Mouse (Mus musculus) forebrain, embryonic 14.5 days (tissue): ENCODE results near the gene Strn4. TPM values are rescaled to one million over a fixed set of nuclear protein-coding genes. Genes with fewer than 3 reads are reported as not detected.
A peak's percentile ranks its signal among the peaks of the same experiment; 100 is the strongest.

Experiments used
- ATAC-seq: fragments of 200-750 bp; cut with Nextera tagmentation; 2 replicates; pipeline ENCODE4 v1.8.0; 2017; ENCODE audit warnings: mild to moderate bottlenecking, moderate library complexity
- DNase-seq: peaks from one replicate; pipeline ENCODE4 v3.0.0-alpha.2; 2015; ENCODE audit warnings: low spot score
- H3K27ac ChIP-seq: fragments of 300-500 bp; sonication (generic); 2 replicates; pipeline ENCODE4 v1.5.1; 2014; ENCODE audit warnings: low read depth, mild to moderate bottlenecking, control low read depth, low read length, moderate library complexity
- H3K27me3 ChIP-seq: fragments of 300-500 bp; sonication (generic); replicated peaks from 2 replicates; pipeline ENCODE4 v1.6.1; 2014; ENCODE audit warnings: low read length, control low read depth, mixed read lengths; ENCODE audit not compliant: control insufficient read depth, insufficient read depth
- H3K36me3 ChIP-seq: fragments of 300-500 bp; sonication (generic); 2 replicates; pipeline ENCODE4 v1.6.1; 2014; ENCODE audit warnings: low read length, control low read depth; ENCODE audit not compliant: control insufficient read depth, insufficient read depth
- H3K4me1 ChIP-seq: fragments of 300-500 bp; sonication (generic); 2 replicates; pipeline ENCODE4 v1.6.1; 2014; ENCODE audit warnings: antibody characterized with exemption, low read length, control low read depth; ENCODE audit not compliant: control insufficient read depth, insufficient read depth
- H3K4me2 ChIP-seq: fragments of 300-500 bp; sonication (generic); 2 replicates; pipeline ENCODE4 v1.6.1; 2014; ENCODE audit warnings: mild to moderate bottlenecking, control low read depth, low read length
- H3K4me3 ChIP-seq: fragments of 300-500 bp; sonication (generic); 2 replicates; pipeline ENCODE4 v1.5.1; 2014; ENCODE audit warnings: low read depth, low read length, control low read depth
- H3K9ac ChIP-seq: fragments of 300-500 bp; sonication (generic); 2 replicates; pipeline ENCODE4 v1.6.1; 2014; ENCODE audit warnings: mild to moderate bottlenecking, low read length, control low read depth, moderate library complexity
- H3K9me3 ChIP-seq: fragments of 300-500 bp; sonication (generic); replicated peaks from 2 replicates; pipeline ENCODE4 v1.6.1; 2016; ENCODE audit warnings: low read length, control low read depth, mixed read lengths; ENCODE audit not compliant: control insufficient read depth
- WGBS: fragments of 180-500 bp; shearing (Covaris S2); extraction: QIAGEN DNeasy Blood & Tissue Kit; methylation state at CpG from one replicate; pipeline ENCODE4 v1.1.7; 2014; 5-methylcytosine and 5-hydroxymethylcytosine counted together
- polyA plus RNA-seq: library from polyadenylated mRNA; unstranded; fragments of >200 nt; fragmentation: Nextera tagmentation; extraction: Ambion mirVana; gene quantifications from 2 replicates; pipeline ENCODE4 v1.2.1, GENCODE M21; 2014

The Strn4 gene
- polyA plus RNA-seq, 1 experiment from 2014 or later: 175 TPM

GRCm38 (mm10) chr7:16807936-16808335 is 7.8 kb upstream of the Strn4 start:
- ATAC-seq: no peak
- no peak overlapping the region for H3K4me2 ChIP-seq
- H3K27ac ChIP-seq: no peak overlapping the region
- peaks cover 19% of the 10 kb centered on the region for H3K27me3 ChIP-seq
- DNase-seq: no peak
- H3K9me3 ChIP-seq: no peaks in the 10 kb centered on the region
- peaks cover 29% of the 10 kb centered on the region for H3K36me3 ChIP-seq
- no peak overlapping the region for H3K4me3 ChIP-seq
- whole genome bisulfite sequencing: 88% methylated on average over 9 of the region's 9 CpGs
- no peaks in the 10 kb centered on the region for H3K4me1 ChIP-seq
- H3K9ac ChIP-seq: no peak overlapping the region

- H3K36me3 ChIP-seq: peaks cover 29% of the 10 kb centered on the region
- no peak for DNase-seq
Measured at GRCm38 (mm10) chr7:16808647-16809046, 7.0 kb upstream of the Strn4 start.

GRCm38 (mm10) chr7:16809739-16810138 is 6.0 kb upstream of the Strn4 start:
- ATAC-seq: peak; percentile 24
- no peak overlapping the region for H3K4me3 ChIP-seq
- DNase-seq: peak; percentile 81
- peaks cover 29% of the 10 kb centered on the region for H3K36me3 ChIP-seq
- peaks cover 19% of the 10 kb centered on the region for H3K27me3 ChIP-seq
- peak overlapping the region; percentile 11; the same call in 1 of the 2 replicates for H3K27ac ChIP-seq
- H3K4me2 ChIP-seq: peak overlapping the region; percentile 75; the same call in 1 of the 2 replicates
- H3K9ac ChIP-seq: no peak overlapping the region
- H3K4me1 ChIP-seq: peaks cover 2% of the 10 kb centered on the region
- 27% methylated on average over 10 of the region's 10 CpGs for WGBS
- H3K9me3 ChIP-seq: no peaks in the 10 kb centered on the region

More at GRCm38 (mm10) chr7:16808647-16809046, 7.0 kb upstream of the Strn4 start:
- H3K27me3 ChIP-seq: peaks cover 19% of the 10 kb centered on the region
- no peak overlapping the region for H3K9ac ChIP-seq
- 92% methylated on average over 9 of the region's 9 CpGs for WGBS
- ATAC-seq: no peak
- H3K4me1 ChIP-seq: no peaks in the 10 kb centered on the region
- no peak overlapping the region for H3K4me3 ChIP-seq
- H3K27ac ChIP-seq: no peak overlapping the region
- H3K4me2 ChIP-seq: no peak overlapping the region
- no peaks in the 10 kb centered on the region for H3K9me3 ChIP-seq

- peaks cover 29% of the 10 kb centered on the region for H3K36me3 ChIP-seq
- H3K27me3 ChIP-seq: peaks cover 19% of the 10 kb centered on the region
- peaks cover 9% of the 10 kb centered on the region for H3K4me1 ChIP-seq
- WGBS: 53% methylated on average over 28 of the region's 28 CpGs
- peak overlapping the region; percentile 63 for H3K9ac ChIP-seq
- H3K4me3 ChIP-seq: peak overlapping the region; percentile 43
- H3K9me3 ChIP-seq: no peaks in the 10 kb centered on the region
- ATAC-seq (0 out of 2 replicates have a peak, but pooled peaks have one; percentile 0), DNase-seq (no peak)
- peak overlapping the region; percentile 75 for H3K4me2 ChIP-seq
- peak overlapping the region; percentile 77 for H3K27ac ChIP-seq
Measured at GRCm38 (mm10) chr7:16810399-16810919, 5.2 kb upstream of the Strn4 start.

GRCm38 (mm10) chr7:16810920-16811648 is 4.6 kb upstream of the Strn4 start:
- peaks cover 19% of the 10 kb centered on the region for H3K27me3 ChIP-seq
- ATAC-seq (peak; percentile 33), DNase-seq (peak; percentile 58)
- WGBS: 9% methylated on average over 90 of the region's 90 CpGs
- peak overlapping the region; percentile 75 for H3K4me2 ChIP-seq
- H3K4me3 ChIP-seq: peak overlapping the region; percentile 43
- H3K4me1 ChIP-seq: peaks cover 13% of the 10 kb centered on the region
- H3K27ac ChIP-seq: peak overlapping the region; percentile 77
- H3K9ac ChIP-seq: peak overlapping the region; percentile 63
- peaks cover 29% of the 10 kb centered on the region for H3K36me3 ChIP-seq
- no peaks in the 10 kb centered on the region for H3K9me3 ChIP-seq

GRCm38 (mm10) chr7:16811649-16812070 is 4.0 kb upstream of the Strn4 start:
- Histone ChIP-seq H3K9me3 (no peaks in the 10 kb centered on the region), H3K4me1 (peaks cover 13% of the 10 kb centered on the region), H3K4me2 (peak overlapping the region; percentile 75), H3K4me3 (peak overlapping the region; percentile 43), H3K27ac (peak overlapping the region; percentile 77), H3K36me3 (peaks cover 25% of the 10 kb centered on the region), H3K27me3 (peaks cover 19% of the 10 kb centered on the region), H3K9ac (peak overlapping the region; percentile 63)
- DNase-seq (no peak), ATAC-seq (no peak)
- WGBS: 12% methylated on average over 17 of the region's 17 CpGs

- no peak for DNase-seq
- Histone ChIP-seq H3K27me3 (peaks cover 19% of the 10 kb centered on the region), H3K4me2 (no peak overlapping the region), H3K9ac (no peak overlapping the region), H3K4me1 (peaks cover 17% of the 10 kb centered on the region), H3K9me3 (no peaks in the 10 kb centered on the region), H3K36me3 (peaks cover 18% of the 10 kb centered on the region), H3K4me3 (no peak overlapping the region), H3K27ac (no peak overlapping the region)
- no peak for ATAC-seq
- 73% methylated on average over 2 of the region's 2 CpGs for WGBS
Measured at GRCm38 (mm10) chr7:16812505-16812904, 3.2 kb upstream of the Strn4 start.

- H3K9ac ChIP-seq: peak overlapping the region; percentile 100
- H3K27me3 ChIP-seq: peaks cover 13% of the 10 kb centered on the region
- H3K4me3 ChIP-seq: peak overlapping the region; percentile 99
- ATAC-seq: peak; percentile 80
- WGBS: 0% methylated on average over 36 of the region's 55 CpGs
- H3K36me3 ChIP-seq: no peaks in the 10 kb centered on the region
- peak; percentile 94 for DNase-seq
- peak overlapping the region; percentile 99 for H3K27ac ChIP-seq
- no peaks in the 10 kb centered on the region for H3K9me3 ChIP-seq
- peak overlapping the region; percentile 66 for H3K4me2 ChIP-seq
- peaks cover 39% of the 10 kb centered on the region for H3K4me1 ChIP-seq
Measured at GRCm38 (mm10) chr7:16816078-16816474, 387 bp downstream of the Strn4 start.
